Comparison of ENCODE assay signal across 19 mouse cellular contexts in genomic region chr4:63990216-63990615, GRCm38 (mm10). TPM values are rescaled to one million over a fixed set of nuclear protein-coding genes. Genes with fewer than 3 reads are reported as not detected.
"Had no signal": no experiment of that assay in that cellular context is flagged by ENCODE, and none has a peak within 500 bp of the region (broad histone marks: within the 10 kb centered on the region; RNA-seq: fewer than 3 reads in every experiment).

No protein-coding gene starts in this region.

- H3K27ac ChIP-seq: midbrain, embryonic 10.5 days; midbrain, embryonic 12.5 days; neural tube, embryonic 13.5 days; neural tube, embryonic 15.5 days had no signal

- H3K9me3 ChIP-seq: midbrain, embryonic 10.5 days; midbrain, embryonic 12.5 days; neural tube, embryonic 13.5 days; neural tube, embryonic 15.5 days had no signal

- DNase-seq: lung, embryonic 14.5 days; lung, postnatal 10 days; lung, postnatal 4 days; midbrain, embryonic 14.5 days; retina, postnatal 1 day; right cerebral cortex, adult 18-20 months; right cerebral cortex, postnatal 25 days; right cerebral cortex, postnatal 4 days; spleen, adult 18-20 months; thymus, adult 18-20 months; thymus, postnatal 14 days; thymus, postnatal 36 days had no signal

- H3K27me3 ChIP-seq: midbrain, embryonic 12.5 days; neural tube, embryonic 13.5 days; neural tube, embryonic 15.5 days had no signal

- H3K9ac ChIP-seq: lung, embryonic 14.5 days; midbrain, embryonic 12.5 days; neural tube, embryonic 13.5 days; neural tube, embryonic 15.5 days had no signal

- H3K4me3 ChIP-seq: midbrain, embryonic 10.5 days; midbrain, embryonic 12.5 days; myocyte; neural tube, embryonic 13.5 days; neural tube, embryonic 15.5 days had no signal

- ATAC-seq: midbrain, embryonic 16.5 days had no signal

- H3K4me2 ChIP-seq: lung, embryonic 14.5 days; midbrain, embryonic 12.5 days; neural tube, embryonic 13.5 days; neural tube, embryonic 15.5 days had no signal

- H3K36me3 ChIP-seq: midbrain, embryonic 10.5 days; midbrain, embryonic 12.5 days; neural tube, embryonic 13.5 days; neural tube, embryonic 15.5 days had no signal

RNA-seq across cellular contexts. Expression of gene Tnc, which starts 56.6 kb away (rescaled TPM):
- total RNA-seq: megakaryocyte-erythroid progenitor cell, adult 5-6 weeks had no signal
